Mouse (Mus musculus) midbrain, embryonic 13.5 days (tissue): ENCODE measurements around the gene Glrp1. TPM values are rescaled to one million over a fixed set of nuclear protein-coding genes. Genes with fewer than 3 reads are reported as not detected.

Experiments used
- ATAC-seq: fragments of 200-750 bp; cut with Nextera tagmentation; 2 replicates; pipeline ENCODE4 v1.8.0; 2017; ENCODE audit warnings: mild to moderate bottlenecking, moderate TSS enrichment, moderate library complexity
- H3K27ac ChIP-seq: fragments of 300-500 bp; sonication (generic); 2 replicates; pipeline ENCODE4 v1.5.1; 2015; ENCODE audit warnings: inconsistent platforms, mild to moderate bottlenecking, moderate library complexity
- H3K27me3 ChIP-seq: fragments of 300-500 bp; sonication (generic); 2 replicates; pipeline ENCODE4 v1.6.1; 2015; ENCODE audit warnings: mild to moderate bottlenecking, inconsistent platforms
- H3K36me3 ChIP-seq: fragments of 300-500 bp; sonication (generic); 2 replicates; pipeline ENCODE4 v1.6.1; 2015; ENCODE audit warnings: mild to moderate bottlenecking, inconsistent platforms
- H3K4me1 ChIP-seq: fragments of 300-500 bp; sonication (generic); replicated peaks from 2 replicates; pipeline ENCODE4 v1.6.1; 2015; ENCODE audit warnings: inconsistent platforms
- H3K4me2 ChIP-seq: fragments of 300-500 bp; sonication (generic); replicated peaks from 2 replicates; pipeline ENCODE4 v1.6.1; 2015; ENCODE audit warnings: moderate library complexity, mild to moderate bottlenecking, inconsistent platforms
- H3K4me3 ChIP-seq: fragments of 300-500 bp; sonication (generic); replicated peaks from 2 replicates; pipeline ENCODE4 v1.5.1; 2015; ENCODE audit warnings: mild to moderate bottlenecking, inconsistent platforms
- H3K9ac ChIP-seq: fragments of 300-500 bp; sonication (generic); replicated peaks from 2 replicates; pipeline ENCODE4 v1.6.1; 2015; ENCODE audit warnings: mild to moderate bottlenecking, inconsistent platforms
- H3K9me3 ChIP-seq: fragments of 300-500 bp; sonication (generic); 2 replicates; pipeline ENCODE4 v1.6.1; 2016; ENCODE audit warnings: mild to moderate bottlenecking, inconsistent platforms
- WGBS: fragments of 180-500 bp; shearing (Covaris S2); methylation state at CpG from one replicate; pipeline ENCODE4 v1.1.7; 2015; 5-methylcytosine and 5-hydroxymethylcytosine counted together
- polyA plus RNA-seq: library from polyadenylated mRNA; unstranded; fragments of >200 nt; fragmentation: Nextera tagmentation; extraction: Ambion mirVana; gene quantifications from 2 replicates; pipeline ENCODE4 v1.2.1, GENCODE M21; 2015

Glrp1 gene
- polyA plus RNA-seq, 1 experiment from 2014 or later: not detected

GRCm38 (mm10) chr1:88491617-88492378, 18.1 kb downstream of the Glrp1 start:
- no peak for ATAC-seq
- WGBS: 71% methylated on average over 17 of the region's 17 CpGs
- H3K4me3 ChIP-seq: no peak overlapping the region

GRCm38 (mm10) chr1:88490164-88490563, 19.7 kb downstream of the Glrp1 start:
- H3K4me3 ChIP-seq: no peak overlapping the region
- H3K9me3 ChIP-seq: no peaks in the 10 kb centered on the region
- H3K4me2 ChIP-seq: no peak overlapping the region
- H3K4me1 ChIP-seq: 0 out of 2 replicates have a peak, but pooled peaks cover 3% of the 10 kb centered on the region
- 85% methylated on average over 10 of the region's 10 CpGs for WGBS
- H3K27me3 ChIP-seq: no peaks in the 10 kb centered on the region
- no peak for ATAC-seq
- H3K36me3 ChIP-seq: no peaks in the 10 kb centered on the region
- no peak overlapping the region for H3K27ac ChIP-seq
- H3K9ac ChIP-seq: no peak overlapping the region

More at GRCm38 (mm10) chr1:88491617-88492378, 18.1 kb downstream of the Glrp1 start:
- Histone ChIP-seq H3K36me3 (no peaks in the 10 kb centered on the region), H3K9me3 (no peaks in the 10 kb centered on the region), H3K4me1 (0 out of 2 replicates have a peak, but pooled peaks cover 3% of the 10 kb centered on the region), H3K27ac (no peak overlapping the region), H3K4me2 (no peak overlapping the region), H3K9ac (no peak overlapping the region), H3K27me3 (no peaks in the 10 kb centered on the region)

- H3K27me3 ChIP-seq: no peaks in the 10 kb centered on the region
- no peak overlapping the region for H3K4me2 ChIP-seq
- H3K4me1 ChIP-seq: 0 out of 2 replicates have a peak, but pooled peaks cover 3% of the 10 kb centered on the region
- no peaks in the 10 kb centered on the region for H3K36me3 ChIP-seq
- no peak overlapping the region for H3K9ac ChIP-seq
- no peak overlapping the region for H3K4me3 ChIP-seq
- 35% methylated on average over 4 of the region's 4 CpGs for WGBS
- H3K9me3 ChIP-seq: no peaks in the 10 kb centered on the region
- no peak overlapping the region for H3K27ac ChIP-seq
- no peak for ATAC-seq
These were observed 20.9 kb downstream of the Glrp1 start for GRCm38 (mm10) chr1:88488957-88489356.

GRCm38 (mm10) chr1:88486336-88486735, 23.5 kb downstream of the Glrp1 start:
- no peaks in the 10 kb centered on the region for H3K27me3 ChIP-seq
- WGBS: 85% methylated on average over 4 of the region's 4 CpGs
- no peaks in the 10 kb centered on the region for H3K9me3 ChIP-seq
- no peak overlapping the region for H3K4me3 ChIP-seq
- ATAC-seq: no peak
- peaks cover 11% of the 10 kb centered on the region; the same call in 1 of the 2 replicates for H3K4me1 ChIP-seq
- H3K27ac ChIP-seq: no peak overlapping the region
- no peak overlapping the region for H3K4me2 ChIP-seq
- no peak overlapping the region for H3K9ac ChIP-seq
- no peaks in the 10 kb centered on the region for H3K36me3 ChIP-seq

- Histone ChIP-seq H3K36me3 (no peaks in the 10 kb centered on the region), H3K27ac (no peak overlapping the region), H3K4me2 (no peak overlapping the region), H3K4me3 (no peak overlapping the region), H3K4me1 (peaks cover 11% of the 10 kb centered on the region; the same call in 1 of the 2 replicates), H3K9me3 (no peaks in the 10 kb centered on the region), H3K9ac (no peak overlapping the region), H3K27me3 (no peaks in the 10 kb centered on the region)
- ATAC-seq: no peak
- WGBS: 86% methylated on average over 4 of the region's 4 CpGs
These were observed 25.8 kb downstream of the Glrp1 start for GRCm38 (mm10) chr1:88484059-88484458.

GRCm38 (mm10) chr1:88482142-88483099, 27.4 kb downstream of the Glrp1 start:
- no peaks in the 10 kb centered on the region for H3K27me3 ChIP-seq
- H3K27ac ChIP-seq: peak overlapping the region; percentile 52; the same call in 1 of the 2 replicates
- WGBS: 64% methylated on average over 17 of the region's 17 CpGs
- peak; percentile 17; the same call in 1 of the 2 replicates for ATAC-seq
- H3K9me3 ChIP-seq: no peaks in the 10 kb centered on the region
- no peak overlapping the region for H3K4me3 ChIP-seq
- H3K4me2 ChIP-seq: no peak overlapping the region
- H3K36me3 ChIP-seq: no peaks in the 10 kb centered on the region
- peaks cover 19% of the 10 kb centered on the region for H3K4me1 ChIP-seq
- H3K9ac ChIP-seq: no peak overlapping the region

- ATAC-seq: no peak
- 0 out of 2 replicates have a peak, but pooled peaks cover 2% of the 10 kb centered on the region for H3K27me3 ChIP-seq
- H3K36me3 ChIP-seq: no peaks in the 10 kb centered on the region
- no peak overlapping the region for H3K9ac ChIP-seq
- H3K4me1 ChIP-seq: peaks cover 19% of the 10 kb centered on the region
- no peaks in the 10 kb centered on the region for H3K9me3 ChIP-seq
- 82% methylated on average over 8 of the region's 8 CpGs for WGBS
- no peak overlapping the region for H3K4me3 ChIP-seq
- H3K4me2 ChIP-seq: no peak overlapping the region
- H3K27ac ChIP-seq: no peak overlapping the region
These were observed 29.3 kb downstream of the Glrp1 start for GRCm38 (mm10) chr1:88480594-88480993.

- ATAC-seq: peak; percentile 30; the same call in 1 of the 2 replicates
- H3K4me1 ChIP-seq: peaks cover 19% of the 10 kb centered on the region
- H3K4me3 ChIP-seq: no peak overlapping the region
- 7% methylated on average over 2 of the region's 2 CpGs for WGBS
- H3K9ac ChIP-seq: no peak overlapping the region
- no peaks in the 10 kb centered on the region for H3K9me3 ChIP-seq
- H3K27ac ChIP-seq: no peak overlapping the region
- H3K36me3 ChIP-seq: no peaks in the 10 kb centered on the region
- H3K27me3 ChIP-seq: 0 out of 2 replicates have a peak, but pooled peaks cover 2% of the 10 kb centered on the region
- H3K4me2 ChIP-seq: no peak overlapping the region
These were observed 31.7 kb downstream of the Glrp1 start for GRCm38 (mm10) chr1:88478205-88478604.

- Histone ChIP-seq H3K27ac (no peak overlapping the region), H3K36me3 (no peaks in the 10 kb centered on the region), H3K4me3 (no peak overlapping the region), H3K4me2 (no peak overlapping the region), H3K9ac (no peak overlapping the region), H3K4me1 (peaks cover 18% of the 10 kb centered on the region), H3K27me3 (0 out of 2 replicates have a peak, but pooled peaks cover 2% of the 10 kb centered on the region), H3K9me3 (no peaks in the 10 kb centered on the region)
- ATAC-seq: no peak
- 93% methylated on average over 20 of the region's 20 CpGs for WGBS
These were observed 33.2 kb downstream of the Glrp1 start for GRCm38 (mm10) chr1:88476554-88477085.

- WGBS: 56% methylated on average over 8 of the region's 8 CpGs
- 0 out of 2 replicates have a peak, but pooled peaks cover 2% of the 10 kb centered on the region for H3K27me3 ChIP-seq
- H3K9me3 ChIP-seq: no peaks in the 10 kb centered on the region
- no peak for ATAC-seq
- no peak overlapping the region for H3K4me2 ChIP-seq
- H3K4me1 ChIP-seq: peaks cover 18% of the 10 kb centered on the region
- H3K27ac ChIP-seq: no peak overlapping the region
- no peak overlapping the region for H3K9ac ChIP-seq
- H3K4me3 ChIP-seq: no peak overlapping the region
- H3K36me3 ChIP-seq: no peaks in the 10 kb centered on the region
These were observed 34.3 kb downstream of the Glrp1 start for GRCm38 (mm10) chr1:88475502-88475953.

- Histone ChIP-seq H3K4me1 (peaks cover 18% of the 10 kb centered on the region), H3K9ac (no peak overlapping the region), H3K4me2 (no peak overlapping the region), H3K9me3 (no peaks in the 10 kb centered on the region), H3K27ac (no peak overlapping the region), H3K27me3 (0 out of 2 replicates have a peak, but pooled peaks cover 2% of the 10 kb centered on the region), H3K4me3 (no peak overlapping the region), H3K36me3 (no peaks in the 10 kb centered on the region)
- ATAC-seq: no peak
- 75% methylated on average over 7 of the region's 7 CpGs for WGBS
These were observed 35.3 kb downstream of the Glrp1 start for GRCm38 (mm10) chr1:88474598-88474997.
